Mouse (Mus musculus) left cerebral cortex, adult 2 months (tissue): ENCODE measurements around the gene Prkcb. TPM values are rescaled to one million over a fixed set of nuclear protein-coding genes. Genes with fewer than 3 reads are reported as not detected.

Source experiments
- DNase-seq, 2 experiments: peaks; one replicate each; pipeline ENCODE4 v3.0.0; 2021 to 2022; ENCODE audit warnings: low spot score in 2 of 2, mixed read lengths in 1 of 2; ENCODE audit errors: extremely low spot score in 1 of 2
- H3K27ac ChIP-seq: fragments of 200-600 bp; 2 replicates; pipeline ENCODE4 v1.8.1; 2022
- H3K4me3 ChIP-seq: fragments of 200-600 bp; 2 replicates; pipeline ENCODE4 v1.8.1; 2022
- CTCF ChIP-seq: fragments of 200-600 bp; IDR thresholded peaks from 2 replicates; pipeline ENCODE4 v1.8.1; 2022; ENCODE audit warnings: antibody characterized with exemption, mild to moderate bottlenecking, moderate library complexity
- intact Hi-C: fragments of 180-260 bp; cut with DNase I; formaldehyde crosslinking; loops from one replicate; pipeline ENCODE4 v1.15.1; 2025
- total RNA-seq, 2 experiments: library from RNA; stranded (reverse); gene quantifications; 2 replicates each; pipeline ENCODE4 v1.2.3; 2021

The Prkcb gene
- total RNA-seq, 2 experiments from 2014 or later = 964 to 986 TPM

DNA sequence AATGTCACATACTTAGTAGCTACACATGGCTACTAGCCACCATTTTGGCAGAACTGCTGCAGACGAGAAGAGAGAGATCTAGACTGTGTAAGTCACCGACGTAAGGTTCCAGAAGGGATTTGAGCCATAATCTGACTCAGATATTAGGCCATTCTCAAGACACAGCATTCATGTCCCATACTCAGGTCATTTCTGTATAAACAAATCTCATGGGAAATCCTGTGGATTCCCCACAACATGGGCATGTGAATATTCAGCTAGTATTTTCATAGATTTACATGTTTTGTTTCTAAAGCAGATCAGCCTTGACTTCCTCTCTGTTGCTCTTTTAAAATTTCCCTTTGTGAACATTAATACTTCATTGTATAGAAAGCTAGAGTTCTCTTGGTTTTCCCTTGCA lies 39.4 kb downstream of the Prkcb start:
- intact Hi-C loops = no loop called here
- Histone ChIP-seq H3K4me3 (no peak overlapping the region), H3K27ac (no peak overlapping the region)
- no peak for DNase-seq
- TF ChIP-seq CTCF = no peak

DNA sequence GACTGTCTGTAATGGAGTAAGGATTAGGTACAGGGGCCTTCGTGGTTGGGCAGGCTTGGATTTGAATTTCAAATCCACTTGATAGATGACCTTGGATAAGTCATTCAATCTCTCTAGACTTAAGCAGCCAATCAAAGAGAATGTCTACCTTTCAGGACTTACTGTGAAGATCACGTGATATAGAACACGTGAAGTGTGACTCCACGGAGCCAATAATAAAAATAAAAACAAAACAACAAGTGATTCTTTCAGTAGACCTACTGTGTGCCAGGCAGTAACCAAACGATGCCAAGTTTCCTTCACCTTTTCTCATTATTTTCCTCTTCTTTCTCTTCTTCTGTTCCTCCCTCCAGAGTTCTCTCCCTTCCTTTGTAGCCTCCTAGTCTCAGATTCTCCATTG lies 39.9 kb downstream of the Prkcb start:
- DNase-seq = no peak
- no peak overlapping the region for H3K27ac ChIP-seq
- no peak for TF ChIP-seq CTCF
- intact Hi-C loops = no loop called here
- H3K4me3 ChIP-seq = no peak overlapping the region

DNA sequence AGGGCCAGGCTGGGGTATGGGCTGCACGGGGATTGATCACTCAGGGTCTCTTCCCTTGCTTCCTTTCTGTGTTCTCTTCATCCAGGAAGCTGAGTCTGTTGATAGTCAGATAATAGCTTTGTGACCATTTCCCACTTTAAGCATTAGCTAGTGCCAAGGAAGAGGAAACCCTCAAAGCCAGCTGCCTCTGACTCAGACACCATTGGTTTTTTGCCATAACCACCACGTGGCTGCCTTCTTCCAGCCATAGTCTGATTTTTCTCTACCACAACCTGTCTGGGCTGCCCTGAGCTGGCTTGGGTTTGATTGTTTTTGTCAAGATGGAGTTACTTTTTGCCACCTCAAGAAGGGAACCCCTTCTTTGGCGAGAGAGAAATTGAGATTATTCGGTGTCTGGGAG lies 41.0 kb downstream of the Prkcb start:
- H3K4me3 ChIP-seq = no peak overlapping the region
- no peak for TF ChIP-seq CTCF
- intact Hi-C loops = no loop called here
- H3K27ac ChIP-seq = no peak overlapping the region
- DNase-seq = no peak

DNA sequence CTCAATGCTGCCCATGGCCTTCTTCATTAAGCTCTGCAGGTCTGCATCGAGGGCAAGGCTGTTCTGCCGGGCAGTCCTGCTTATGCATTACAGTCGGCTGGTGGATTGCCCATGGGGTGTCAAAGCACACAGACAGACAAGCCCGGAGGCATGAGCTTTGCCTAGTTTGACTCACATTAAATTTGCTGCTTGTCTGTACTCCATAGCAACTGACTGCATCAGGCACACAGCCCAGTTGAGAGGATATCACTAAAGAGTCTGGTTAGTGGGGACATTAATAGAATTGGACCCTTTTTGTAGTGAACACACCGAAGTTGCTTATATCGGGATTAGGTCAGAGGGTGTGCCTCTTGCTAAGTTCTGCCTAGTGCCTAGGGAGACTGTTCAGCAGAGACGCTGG lies 45.1 kb downstream of the Prkcb start:
- Histone ChIP-seq H3K4me3 (no peak overlapping the region), H3K27ac (no peak overlapping the region)

DNA sequence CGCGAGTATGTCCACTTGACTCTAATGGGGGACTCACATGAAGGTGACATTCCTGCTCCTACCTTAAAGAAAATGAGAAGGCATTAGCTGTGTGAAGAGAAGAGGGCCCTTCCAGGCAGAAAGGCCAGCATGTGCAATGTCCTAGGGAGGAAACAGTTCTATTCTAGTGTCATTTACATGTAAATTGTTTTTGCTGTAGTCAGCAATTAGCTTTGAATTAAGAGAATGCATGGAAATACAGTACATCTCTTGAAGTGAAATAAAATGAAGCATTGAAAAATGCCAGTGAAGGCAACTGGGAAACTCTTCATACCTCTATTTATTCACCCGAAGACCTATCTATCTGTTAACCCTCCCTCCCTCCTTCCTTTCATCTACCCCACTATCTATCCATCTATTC lies 48.8 kb downstream of the Prkcb start:
- H3K27ac ChIP-seq = peak overlapping the region; percentile 15; the same call in 1 of the 2 replicates
- TF ChIP-seq CTCF = no peak
- intact Hi-C loops = loop anchor here (5.0 kb wide), 1 partner anchor 45 kb away; no protein-coding TSS in a partner anchor
- no peak overlapping the region for H3K4me3 ChIP-seq
- DNase-seq = no peak

More for the DNA sequence above, 45.1 kb downstream of the Prkcb start:
- intact Hi-C loops = no loop called here
- DNase-seq = no peak
- TF ChIP-seq CTCF = no peak

DNA sequence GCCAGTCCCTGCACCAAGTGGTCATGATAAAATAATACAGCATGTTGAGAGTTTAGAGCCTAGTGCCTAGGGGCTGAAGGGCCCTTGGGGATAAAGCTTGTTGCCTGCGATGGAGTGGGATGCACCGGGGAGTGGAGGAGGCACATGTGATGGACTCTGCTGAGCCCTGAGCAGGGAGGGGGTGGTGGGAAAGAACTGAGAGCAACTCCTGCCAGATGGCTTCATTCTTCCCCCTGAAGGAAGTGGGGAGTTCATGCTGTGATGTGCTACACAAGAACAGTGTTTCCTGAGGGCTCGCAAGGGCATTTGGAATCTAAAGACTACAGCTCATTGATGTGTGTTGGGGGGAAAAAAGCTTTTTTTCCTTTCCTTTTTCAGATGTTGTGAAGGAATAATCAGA lies 49.5 kb downstream of the Prkcb start:
- no peak for DNase-seq
- no peak overlapping the region for H3K4me3 ChIP-seq
- intact Hi-C loops = loop anchor here (5.0 kb wide), 1 partner anchor 46 kb away; no protein-coding TSS in a partner anchor
- no peak for TF ChIP-seq CTCF
- peak overlapping the region; percentile 29 for H3K27ac ChIP-seq

DNA sequence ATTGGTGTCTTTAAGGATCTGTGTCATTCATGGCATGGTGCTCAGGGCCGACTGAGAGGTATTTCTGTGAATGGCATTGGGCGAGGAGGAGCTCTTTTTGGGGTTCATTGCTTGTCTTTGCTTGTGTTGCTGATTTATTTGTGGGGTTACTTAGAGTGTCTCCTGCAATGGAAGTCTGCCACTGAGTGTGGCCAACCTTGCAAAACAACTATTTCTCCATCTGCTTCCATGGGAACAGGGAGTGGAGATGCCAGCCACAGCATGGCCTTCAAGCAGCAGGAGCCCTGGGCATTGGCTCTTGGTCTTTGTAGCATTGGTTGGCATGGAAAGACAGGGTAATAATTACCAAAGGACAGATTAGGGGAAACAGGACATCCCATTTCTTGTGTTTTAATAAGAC lies 50.9 kb downstream of the Prkcb start:
- intact Hi-C loops = loop anchor here (5.0 kb wide), 1 partner anchor 47 kb away; no protein-coding TSS in a partner anchor
- H3K4me3 ChIP-seq = no peak overlapping the region
- no peak for TF ChIP-seq CTCF
- no peak overlapping the region for H3K27ac ChIP-seq
- DNase-seq = no peak

DNA sequence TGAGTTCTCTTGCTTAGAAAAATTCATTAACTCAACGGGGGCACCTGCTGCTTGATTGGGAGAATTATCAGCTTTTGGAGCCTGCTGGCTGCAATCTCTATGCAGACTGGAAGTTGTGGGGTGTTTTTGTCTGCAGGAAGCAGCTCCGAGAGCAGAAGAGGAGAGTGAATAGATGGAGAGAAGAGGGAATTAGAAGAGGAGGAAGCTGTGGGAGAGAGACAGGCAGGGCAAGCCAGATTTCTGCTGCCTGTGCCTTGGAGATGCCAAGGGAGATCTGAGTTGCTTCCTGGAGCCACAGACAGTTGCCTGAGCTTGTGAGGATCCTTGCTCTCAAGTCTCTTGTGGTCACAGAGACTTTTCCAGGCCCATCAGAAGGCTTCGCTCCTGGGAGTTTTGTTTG lies 53.3 kb downstream of the Prkcb start:
- Histone ChIP-seq H3K27ac (peak overlapping the region; percentile 61), H3K4me3 (no peak overlapping the region)
- no peak for TF ChIP-seq CTCF
- no peak for DNase-seq
- intact Hi-C loops = no loop called here

DNA sequence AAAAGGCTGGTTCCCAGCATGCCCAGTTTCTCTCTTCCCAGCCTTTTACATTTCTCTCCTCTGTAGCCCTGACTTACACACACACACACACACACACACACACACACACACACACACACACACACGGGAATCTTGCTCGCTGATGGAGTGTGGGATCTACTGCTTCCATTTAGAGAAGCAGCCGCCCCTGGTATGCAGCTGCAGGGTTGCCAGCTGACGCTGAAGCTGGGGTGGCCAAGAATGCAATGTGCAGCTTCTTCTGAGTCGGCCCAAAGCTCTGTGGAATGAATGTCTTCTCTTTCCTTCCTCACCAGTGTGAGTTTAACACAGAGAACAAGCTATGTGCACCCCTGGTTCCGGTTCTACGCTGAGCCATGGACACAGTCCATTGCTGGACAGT lies 56.1 kb downstream of the Prkcb start:
- Histone ChIP-seq H3K27ac (peak overlapping the region; percentile 72), H3K4me3 (no peak overlapping the region)
- intact Hi-C loops = no loop called here
- peak in 1 of 2 experiments; percentile 48 for DNase-seq
- TF ChIP-seq CTCF = no peak

DNA sequence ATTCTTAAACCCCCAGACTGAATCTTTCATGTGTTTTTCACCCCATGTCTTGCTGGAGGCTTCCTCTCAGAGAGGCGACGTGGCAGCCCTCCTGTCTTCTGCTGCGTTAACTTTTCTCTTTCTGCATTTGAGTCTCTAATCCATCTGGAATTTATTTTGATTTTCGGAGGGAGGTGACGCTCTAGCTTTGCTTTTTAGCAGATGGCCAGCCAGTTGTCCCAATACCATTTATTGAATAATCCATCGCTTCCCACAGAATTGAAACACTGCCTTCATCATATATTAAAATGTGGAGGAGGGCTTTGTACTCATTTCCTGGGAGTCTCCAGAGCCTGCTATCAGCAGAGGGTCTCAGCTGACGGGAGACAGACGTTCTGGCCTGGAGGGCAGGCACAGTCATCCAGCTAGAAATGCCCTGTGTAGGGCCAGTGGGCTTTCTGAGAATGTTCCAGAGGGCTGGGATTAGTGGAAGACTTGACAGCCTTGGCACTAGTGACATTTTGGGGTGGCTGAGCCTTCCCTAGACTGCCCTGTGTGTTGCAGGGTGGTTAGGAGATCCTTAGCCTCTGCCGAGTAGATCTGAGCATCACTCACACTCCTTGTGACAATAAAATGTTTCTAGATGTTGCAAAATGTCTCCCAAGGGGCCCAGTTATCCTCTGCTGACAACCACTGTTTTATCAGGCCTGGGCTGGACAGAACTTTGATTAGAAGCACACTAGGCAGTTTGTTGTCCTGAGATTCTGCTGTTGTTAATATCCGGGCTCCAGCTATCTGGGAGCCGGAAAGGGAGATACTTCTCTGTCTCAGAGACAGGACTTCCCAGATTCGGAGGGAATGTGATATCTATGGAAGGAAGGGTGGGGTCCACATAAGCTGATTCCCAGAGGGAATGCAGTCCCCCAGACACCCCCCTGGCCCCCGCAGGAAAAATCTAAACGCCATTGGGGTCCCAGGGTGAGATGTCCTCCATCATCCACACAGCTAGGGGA lies 58.0 kb downstream of the Prkcb start:
- DNase-seq = no peak
- intact Hi-C loops = no loop called here
- no peak for TF ChIP-seq CTCF
- Histone ChIP-seq H3K27ac (peak overlapping the region; percentile 74), H3K4me3 (no peak overlapping the region)

DNA sequence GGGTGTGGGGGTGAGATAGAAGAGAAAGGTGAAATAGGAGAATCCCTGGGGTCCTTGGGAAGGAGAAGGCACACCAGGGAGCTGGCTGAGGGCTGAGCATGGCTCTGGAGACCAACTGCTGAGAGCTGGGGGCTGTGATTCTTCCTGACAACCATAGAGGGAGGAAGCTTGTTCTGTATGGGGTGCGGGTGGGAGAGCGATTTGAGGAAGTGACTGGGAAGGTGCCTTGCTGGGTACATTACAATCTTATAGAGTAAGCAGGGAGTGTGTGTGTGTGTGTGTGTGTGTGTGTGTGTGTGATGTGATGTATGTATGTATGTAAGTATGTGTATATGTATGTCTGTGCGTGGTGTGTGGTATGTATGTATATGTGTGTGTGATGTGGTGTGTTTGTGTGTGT lies 58.9 kb downstream of the Prkcb start:
- TF ChIP-seq CTCF = no peak
- no peak overlapping the region for H3K4me3 ChIP-seq
- intact Hi-C loops = no loop called here
- peak overlapping the region; percentile 74 for H3K27ac ChIP-seq
- DNase-seq = no peak

DNA sequence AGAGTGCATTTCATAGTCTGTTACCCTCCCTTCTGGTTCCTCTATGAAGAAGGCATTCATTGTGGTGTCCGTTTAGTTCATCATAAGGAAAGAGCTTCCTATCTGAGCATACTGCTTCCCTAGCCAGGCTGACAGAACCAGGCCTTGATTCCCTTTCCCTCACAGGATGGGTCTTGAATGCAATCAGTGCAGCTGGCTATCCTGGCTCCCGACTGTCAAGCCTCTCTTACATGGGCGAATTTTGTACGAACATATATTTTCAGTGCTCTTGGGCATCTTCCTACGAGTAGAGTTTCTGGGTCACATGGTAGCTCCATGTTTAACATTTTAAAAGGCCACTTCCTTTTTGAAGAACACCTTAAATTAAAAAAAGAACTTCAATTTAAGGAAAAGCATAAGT lies 61.4 kb downstream of the Prkcb start:
- H3K27ac ChIP-seq = peak overlapping the region; percentile 64
- intact Hi-C loops = loop anchor here (5.0 kb wide), 1 partner anchor 58 kb away; no protein-coding TSS in a partner anchor
- TF ChIP-seq CTCF = no peak

More for the DNA sequence above, 61.4 kb downstream of the Prkcb start:
- no peak overlapping the region for H3K4me3 ChIP-seq
- DNase-seq = no peak
